Mouse (Mus musculus): ENCODE measurements around the gene Fbxl13.

Gene Fbxl13

GRCm38 (mm10) chr5:21479746-21480145 lies 165.7 kb downstream of the Fbxl13 start:
- no peak for DNase-seq

GRCm38 (mm10) chr5:21478428-21478827 lies 167.0 kb downstream of the Fbxl13 start:
- DNase-seq = no peak

- no peak for DNase-seq
These were observed 177.3 kb downstream of the Fbxl13 start for GRCm38 (mm10) chr5:21468100-21468499.

GRCm38 (mm10) chr5:21467387-21467786 lies 178.0 kb downstream of the Fbxl13 start:
- DNase-seq = peak in 1 of 2 experiments; percentile 11

GRCm38 (mm10) chr5:21440833-21441530 lies 204.5 kb downstream of the Fbxl13 start:
- DNase-seq = peak; percentile 5 to 6

GRCm38 (mm10) chr5:21439446-21440110 lies 205.9 kb downstream of the Fbxl13 start:
- no peak for DNase-seq

- no peak for DNase-seq
These were observed 207.0 kb downstream of the Fbxl13 start for GRCm38 (mm10) chr5:21438428-21438827.

- DNase-seq = no peak
These were observed 208.9 kb downstream of the Fbxl13 start for GRCm38 (mm10) chr5:21436471-21436975.

GRCm38 (mm10) chr5:21434148-21434929 lies 211.1 kb downstream of the Fbxl13 start:
- DNase-seq = no peak

Data from kidney, adult 8-10 months (tissue).